Mouse (Mus musculus) lung, postnatal 25 days (tissue): Measurements from ENCODE around the gene Zfx.

Experiments used
- DNase-seq: peaks from one replicate; pipeline ENCODE4 v3.0.0; 2022; ENCODE audit warnings: low spot score

Zfx gene

GRCm38 (mm10) chrX:94123059-94123839, at the start of gene Zfx:
TSS of gene Zfx (minus strand) at chrX:94123702.
- DNase-seq: peak; percentile 49

GRCm38 (mm10) chrX:94169348-94169747, 45.8 kb upstream of the Zfx start:
- no peak for DNase-seq

DNA sequence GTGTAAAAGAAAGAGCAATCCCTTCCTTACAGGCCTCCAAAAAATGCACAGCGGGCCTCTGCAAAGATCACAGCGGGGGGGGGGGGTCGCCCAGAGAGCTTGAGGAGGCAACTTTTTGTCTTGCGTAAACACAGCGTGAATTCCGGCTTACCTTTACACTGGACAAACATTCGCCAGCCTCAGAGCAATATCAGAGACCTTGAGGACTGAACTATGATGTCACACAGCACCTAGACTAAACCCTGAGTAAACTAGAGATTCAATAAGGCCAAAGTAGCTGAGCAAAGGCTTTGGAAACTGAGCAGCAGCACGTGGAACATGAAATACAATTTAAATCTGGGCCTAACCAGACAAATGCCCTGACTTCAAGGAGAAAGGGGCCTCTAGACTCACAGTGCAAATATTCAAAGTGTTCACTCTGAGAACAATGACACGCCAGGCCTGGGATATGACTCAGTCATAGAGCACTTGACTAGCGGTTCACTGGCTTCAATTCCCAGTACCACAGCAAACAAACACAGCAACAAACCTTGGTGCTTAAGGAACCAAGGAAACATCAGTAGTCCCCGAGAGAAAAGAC, 28.8 kb upstream of the Zfx start:
- DNase-seq: peak; percentile 31

DNA sequence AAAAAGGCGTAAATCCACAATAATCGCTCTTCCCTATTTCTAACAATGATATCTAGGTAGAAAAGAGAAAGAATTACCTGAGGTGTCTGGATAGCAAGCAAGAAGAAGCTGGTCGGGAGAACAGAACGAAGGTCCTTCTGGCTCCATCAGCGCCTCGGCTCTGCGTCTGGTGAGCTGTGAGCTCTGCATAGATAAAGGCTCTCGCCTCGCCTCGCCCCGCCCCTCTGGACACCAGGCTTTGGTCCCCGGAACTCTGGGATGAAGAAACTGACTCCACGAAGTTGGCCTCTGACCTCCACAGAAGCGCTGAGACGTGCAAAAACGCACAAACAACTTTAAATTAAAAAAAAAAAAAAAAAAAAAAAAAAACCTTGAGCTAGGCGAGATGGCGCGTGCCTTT, 27.0 kb upstream of the Zfx start:
- DNase-seq: no peak

DNA sequence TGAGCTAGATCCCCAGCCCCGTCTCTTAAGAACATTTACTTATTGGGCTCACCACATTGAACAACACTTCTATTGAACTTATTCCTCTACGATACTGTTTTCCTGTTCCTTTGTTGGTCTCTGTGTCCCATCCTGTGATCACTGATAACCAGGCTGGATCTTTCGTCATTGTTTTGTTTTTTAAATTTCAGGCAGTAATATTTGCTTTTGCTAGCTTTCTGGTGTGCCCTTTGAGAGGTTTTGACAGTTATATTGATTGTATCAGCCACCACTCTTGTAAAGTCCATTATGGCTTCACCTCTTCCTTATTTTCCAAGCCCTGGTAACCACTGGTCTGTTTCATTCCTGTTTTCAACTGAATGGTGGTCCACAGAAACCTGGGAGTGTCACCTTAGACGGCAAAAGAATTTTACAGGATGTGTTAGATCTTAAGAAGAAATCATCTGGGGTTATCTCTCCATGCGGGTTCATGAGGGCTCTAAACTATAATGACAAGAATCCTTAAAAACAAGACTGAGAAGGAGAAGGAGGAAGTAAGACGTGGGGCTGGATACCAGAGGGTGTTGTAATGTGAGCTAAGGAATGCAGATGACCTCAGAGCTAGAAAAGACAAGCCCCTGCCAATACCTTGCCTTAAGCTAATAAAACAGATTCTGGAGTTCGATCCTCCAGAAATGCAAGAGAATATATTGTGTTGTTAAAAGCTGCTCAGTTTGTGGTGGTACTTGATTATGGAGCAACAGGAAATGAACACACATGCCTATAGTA, 18.7 kb upstream of the Zfx start:
- no peak for DNase-seq

DNA sequence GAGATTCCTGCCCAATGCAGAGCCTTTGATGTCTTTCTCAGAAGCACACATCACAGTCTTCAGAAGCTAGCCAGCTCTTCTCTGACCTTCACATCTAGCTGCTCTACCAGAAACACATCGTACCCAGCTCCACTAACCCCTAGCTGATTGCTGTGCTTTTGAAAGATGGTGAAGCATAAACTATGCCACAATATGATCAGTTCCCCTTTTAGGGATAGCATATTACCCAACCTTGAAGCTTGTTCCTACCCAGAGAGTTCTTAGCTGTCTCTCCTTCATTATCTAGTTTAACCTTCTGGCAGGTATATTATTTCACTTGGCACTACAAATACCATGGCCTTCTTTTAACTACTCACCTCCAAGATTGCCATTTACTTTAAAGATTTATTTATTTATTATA, 16.6 kb upstream of the Zfx start:
- DNase-seq: no peak

DNA sequence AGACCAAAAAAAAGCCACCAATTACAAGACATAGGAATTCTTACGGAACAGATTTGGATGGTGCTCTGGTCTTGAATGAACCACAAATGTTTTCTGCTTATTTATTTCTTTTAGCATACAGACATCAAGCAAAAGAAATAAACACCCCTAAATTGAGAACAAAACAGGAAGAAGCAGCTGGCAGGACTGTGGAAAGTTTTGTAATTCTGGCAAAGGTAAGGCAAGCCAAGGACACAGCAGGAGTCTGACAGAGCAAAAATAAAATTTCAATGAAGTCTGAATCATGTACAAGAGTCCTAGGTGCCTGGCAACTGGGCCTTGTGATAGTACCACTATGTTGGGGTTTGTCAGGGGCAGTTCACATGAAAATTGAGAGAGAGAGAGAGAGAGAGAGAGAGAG, 14.8 kb upstream of the Zfx start:
- no peak for DNase-seq

GRCm38 (mm10) chrX:94135084-94135483, 11.6 kb upstream of the Zfx start:
- DNase-seq: no peak

DNA sequence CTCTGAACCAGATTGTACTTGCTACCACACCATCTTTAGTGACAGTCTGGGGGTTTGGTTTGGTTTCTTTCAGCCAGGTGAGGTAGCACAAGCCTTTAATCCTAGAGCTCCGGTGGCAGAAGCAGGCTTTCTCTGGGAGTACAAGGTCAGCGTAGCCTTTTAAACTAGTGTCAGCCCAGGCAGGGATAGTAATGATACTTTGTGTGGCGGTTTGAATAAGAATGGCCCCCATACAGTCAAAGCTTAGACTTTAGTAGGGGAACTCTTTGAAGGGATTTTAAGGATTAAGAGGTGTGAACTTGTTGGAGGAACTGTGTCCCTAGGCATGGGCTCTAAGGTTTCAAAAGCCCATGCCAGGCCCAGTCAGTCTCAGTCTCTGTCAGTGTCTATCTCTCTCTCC, 10.0 kb upstream of the Zfx start:
- DNase-seq: no peak

DNA sequence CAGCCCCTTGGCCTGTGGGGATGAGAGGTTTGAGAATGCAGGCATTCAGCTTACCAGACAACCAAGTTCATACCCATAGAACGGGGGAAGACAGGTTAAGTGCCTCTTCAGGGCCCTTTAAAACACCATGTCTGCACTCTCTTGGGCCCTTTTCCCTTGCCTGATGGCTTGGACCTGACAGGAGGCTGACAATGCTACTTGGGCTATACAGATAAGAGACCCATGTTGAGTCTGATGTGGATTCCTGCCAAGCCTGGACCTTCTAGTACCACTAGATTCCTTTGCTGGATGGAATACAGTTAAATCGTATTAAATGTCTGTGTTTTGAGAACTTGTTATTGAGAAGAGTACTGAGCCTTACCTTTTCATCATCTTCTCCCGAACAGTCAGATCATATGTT, 8.7 kb upstream of the Zfx start:
- no peak for DNase-seq

- DNase-seq: no peak
Measured at GRCm38 (mm10) chrX:94129712-94130111, 6.2 kb upstream of the Zfx start.

DNA sequence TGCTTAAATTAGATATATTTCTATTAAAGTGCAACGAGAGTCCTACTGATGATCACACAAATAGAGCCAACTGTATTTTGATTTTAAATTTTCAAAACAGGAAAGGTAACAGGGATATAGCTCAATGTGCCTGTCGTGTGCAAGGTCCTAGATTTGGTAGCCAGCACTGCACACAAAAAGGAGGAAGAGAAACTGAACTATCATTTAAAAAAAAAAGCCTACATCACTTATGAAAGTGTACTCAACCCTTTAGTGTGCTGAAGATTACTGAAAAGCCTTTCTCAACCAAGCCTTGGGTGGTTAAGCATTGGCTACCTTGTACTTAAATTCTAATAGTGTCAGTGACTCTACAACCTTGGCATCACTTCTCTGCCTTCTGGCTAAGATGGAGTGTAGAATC, 2.4 kb upstream of the Zfx start:
- DNase-seq: no peak

DNA sequence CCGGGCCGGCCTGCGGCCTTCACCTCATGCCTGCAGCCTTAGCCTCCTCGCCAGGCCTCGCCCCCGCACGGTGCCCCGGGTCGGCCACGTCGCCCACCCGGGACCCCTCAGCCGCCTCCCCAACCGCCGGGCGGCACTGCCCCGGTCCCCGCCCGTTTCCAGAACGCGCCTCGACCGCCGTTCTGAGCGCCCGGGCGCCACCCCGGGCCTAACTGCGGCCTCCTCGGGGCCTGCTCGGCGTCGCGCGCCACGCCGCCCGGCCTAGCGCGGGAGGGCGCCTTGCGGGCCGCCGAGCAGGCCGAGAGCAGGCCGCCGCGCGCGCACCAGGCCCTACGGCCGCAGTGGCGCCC, 818 bp downstream of the Zfx start:
- no peak for DNase-seq

DNA sequence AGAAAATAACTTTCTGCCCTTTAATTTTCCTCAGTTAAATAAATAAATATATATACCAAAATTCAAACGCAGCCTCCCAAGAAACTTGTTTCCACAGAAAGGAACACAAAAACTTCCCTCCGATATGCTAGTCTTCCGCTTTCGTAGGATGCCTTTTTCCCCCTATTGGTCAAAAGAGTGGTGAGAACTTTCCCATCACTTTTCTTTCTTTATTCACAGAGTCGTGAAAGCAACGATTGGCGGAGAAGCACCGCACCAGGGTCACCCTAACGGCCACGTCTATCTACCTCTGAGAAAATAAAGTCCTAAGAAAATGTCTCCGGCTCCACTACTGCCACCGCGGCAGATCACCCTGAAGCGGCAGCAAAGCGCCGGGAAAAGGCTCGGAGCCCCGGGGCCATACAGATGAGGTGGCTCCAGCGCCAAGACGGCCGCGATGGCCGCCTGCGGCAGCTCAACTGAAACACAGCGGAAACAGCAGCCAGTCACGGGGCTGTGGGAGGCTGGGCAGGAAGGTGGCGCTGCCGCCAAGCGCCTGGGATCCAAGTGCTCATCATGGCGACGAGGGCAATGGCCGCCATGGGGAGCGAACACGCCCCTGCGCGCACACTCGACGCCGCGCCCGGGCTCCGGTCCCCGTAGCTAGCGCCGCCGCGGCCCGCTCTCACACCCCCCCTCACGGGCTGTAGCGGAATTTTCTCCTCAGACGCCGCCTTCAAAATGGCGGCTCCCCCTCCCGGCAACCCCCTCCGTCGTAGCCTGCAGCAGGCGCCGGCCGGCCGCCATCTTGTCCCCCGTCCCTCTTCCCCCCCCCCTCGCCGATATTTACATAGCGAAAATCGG, 1.4 kb downstream of the Zfx start:
- peak; percentile 88 for DNase-seq

- DNase-seq: no peak
Measured at GRCm38 (mm10) chrX:94121161-94121856, 2.2 kb downstream of the Zfx start.

DNA sequence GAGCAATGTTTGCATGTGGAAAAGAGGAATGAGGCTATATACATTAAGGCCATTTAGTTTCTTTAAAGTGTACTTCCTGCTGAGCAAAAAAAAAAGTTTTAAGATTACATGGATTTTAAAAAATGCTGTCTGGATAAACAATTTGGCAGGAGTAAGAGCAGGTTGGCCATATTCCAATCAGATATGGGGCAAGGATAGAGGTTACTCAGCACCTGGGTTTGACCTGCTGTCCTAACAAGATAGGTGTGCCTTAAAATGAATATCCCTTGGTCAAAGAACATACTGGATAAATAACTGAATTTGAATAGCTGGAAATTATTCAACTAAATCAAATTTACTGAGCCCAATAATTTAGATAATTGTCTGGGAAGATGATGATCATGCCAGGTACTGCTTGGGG, 5.2 kb downstream of the Zfx start:
- DNase-seq: no peak

GRCm38 (mm10) chrX:94115882-94116281, 7.6 kb downstream of the Zfx start:
- DNase-seq: no peak

GRCm38 (mm10) chrX:94105964-94106363, 17.5 kb downstream of the Zfx start:
- DNase-seq: no peak

DNA sequence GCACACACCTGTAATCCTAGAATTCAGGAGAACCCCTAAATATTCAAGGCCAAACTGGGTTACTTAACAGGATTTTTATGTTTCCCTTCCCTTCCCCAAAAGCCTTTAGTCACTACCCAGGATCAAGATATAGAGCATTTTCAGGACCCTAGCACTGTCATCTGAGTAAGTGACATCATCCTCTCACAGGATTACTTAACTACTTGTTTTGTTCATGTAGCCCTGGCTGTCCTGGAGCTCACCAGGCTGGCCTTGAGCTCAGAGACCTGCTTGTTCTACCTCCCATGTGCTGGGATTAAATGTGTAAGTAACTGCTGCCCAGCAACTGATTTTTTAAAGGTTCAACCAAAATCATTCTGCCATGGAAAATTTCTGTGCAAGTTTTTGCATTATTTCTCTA, 20.6 kb downstream of the Zfx start:
- DNase-seq: no peak

GRCm38 (mm10) chrX:94100561-94100960, 22.9 kb downstream of the Zfx start:
- DNase-seq: no peak

DNA sequence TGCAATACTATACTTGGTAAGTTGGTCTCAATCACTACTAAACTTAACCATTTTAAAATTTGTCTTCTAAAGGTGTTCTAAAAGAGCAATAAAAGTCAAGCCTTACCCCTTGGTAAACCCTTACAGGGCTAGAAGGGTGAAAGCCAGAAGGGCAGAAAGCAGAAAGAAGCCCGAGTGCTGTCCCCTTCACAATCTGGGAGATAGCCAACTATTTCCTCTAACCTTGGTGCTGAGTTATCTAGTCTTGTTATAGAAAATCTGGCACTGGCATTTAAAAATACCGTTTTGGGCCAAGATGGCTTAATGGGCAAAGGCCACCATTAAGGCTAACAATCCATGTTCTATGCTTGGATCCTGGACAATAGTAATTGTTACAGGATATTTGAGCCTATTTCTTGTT, 32.5 kb downstream of the Zfx start:
- no peak for DNase-seq

GRCm38 (mm10) chrX:94061246-94061645, 62.3 kb downstream of the Zfx start:
- DNase-seq: peak; percentile 11
